Mouse (Mus musculus): ENCODE measurements around the gene Gsdma.
A peak's percentile ranks its signal among the peaks of the same experiment; 100 is the strongest.
"Not testable (repeated sequence)": the region's sequence is repeated elsewhere in the genome, so short reads cannot be mapped to it uniquely, and the experiment has no call there.

Gene Gsdma

DNA sequence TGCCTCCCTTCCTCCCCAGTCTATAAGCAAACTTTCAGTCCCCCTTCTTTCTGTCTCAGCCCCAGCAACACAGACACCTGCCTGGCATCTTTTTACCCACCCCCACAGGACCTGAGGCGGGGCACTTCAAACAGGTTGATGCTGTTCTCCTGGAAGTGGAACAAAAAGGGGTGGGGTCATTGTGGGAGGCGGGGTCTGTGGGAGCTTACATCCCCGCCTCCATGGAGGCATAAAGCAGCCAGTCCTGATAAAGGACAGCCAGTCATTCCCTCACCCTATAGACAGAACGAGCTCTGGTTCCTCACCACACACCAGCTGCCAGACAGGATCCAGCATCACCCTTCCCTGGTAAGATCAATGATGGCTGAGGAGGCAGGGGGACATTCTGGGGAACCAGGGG, at the start of gene Gsdma:
TSS of gene Gsdma (plus strand) at position 261 of the 400 bp plus-strand sequence.
- no peak for DNase-seq (ENCODE audit: low read depth)

DNA sequence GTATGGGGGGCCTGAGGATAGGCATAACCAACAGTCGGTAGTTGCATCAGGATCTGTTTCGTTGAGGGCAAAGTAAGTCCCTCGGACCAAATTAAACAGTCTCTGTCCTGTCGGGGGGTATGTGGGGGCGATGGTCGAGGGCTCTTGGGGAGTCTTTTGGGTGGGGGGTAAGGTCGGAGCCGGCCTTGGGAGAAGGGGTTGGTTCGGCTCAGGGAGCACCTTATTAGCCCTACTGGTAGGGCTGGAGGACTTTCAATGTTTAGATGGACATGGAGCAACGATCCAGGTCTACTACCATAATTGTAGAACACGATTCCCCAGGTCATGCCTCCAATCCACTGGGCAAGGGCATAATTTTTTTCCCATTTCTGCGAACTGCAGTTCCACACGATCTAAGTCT, 43.4 kb upstream of the Gsdma start:
- DNase-seq (ENCODE audit: low read depth), result no peak

GRCm38 (mm10) chr11:98623981-98624380, 40.2 kb upstream of the Gsdma start:
- DNase-seq (ENCODE audit: low read depth), result not testable (repeated sequence)

GRCm38 (mm10) chr11:98624381-98624780, 39.8 kb upstream of the Gsdma start:
- not testable (repeated sequence) for DNase-seq (ENCODE audit: low read depth)

- no peak for DNase-seq (ENCODE audit: low read depth)
These were observed 38.3 kb upstream of the Gsdma start, which contains the start of the genes Gm12355 and Gsdma3 for GRCm38 (mm10) chr11:98625611-98626410. TSS of gene Gm12355 (minus strand) at chr11:98625661. TSS of gene Gsdma3 (plus strand) at chr11:98626360.

DNA sequence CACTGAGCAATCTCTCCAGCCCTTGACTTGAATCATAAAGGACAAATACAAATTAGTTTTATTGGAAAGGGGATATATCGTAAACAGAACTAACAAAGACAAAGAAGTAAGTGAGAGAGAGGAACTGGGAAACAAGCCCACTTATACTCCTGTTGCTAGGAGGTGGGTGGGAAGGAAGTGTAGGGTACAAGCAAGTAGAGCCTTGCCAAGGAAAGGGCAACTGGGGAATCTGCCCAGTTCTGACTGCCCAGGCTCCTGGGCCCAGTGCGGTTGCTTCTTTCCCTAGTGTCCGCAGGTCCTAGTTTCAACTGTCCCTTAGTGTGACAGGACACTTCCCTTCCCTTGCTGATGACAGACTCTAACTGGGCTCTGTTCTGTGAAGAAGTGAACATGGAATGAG, 35.4 kb upstream of the Gsdma start:
- no peak for DNase-seq (ENCODE audit: low read depth)

DNA sequence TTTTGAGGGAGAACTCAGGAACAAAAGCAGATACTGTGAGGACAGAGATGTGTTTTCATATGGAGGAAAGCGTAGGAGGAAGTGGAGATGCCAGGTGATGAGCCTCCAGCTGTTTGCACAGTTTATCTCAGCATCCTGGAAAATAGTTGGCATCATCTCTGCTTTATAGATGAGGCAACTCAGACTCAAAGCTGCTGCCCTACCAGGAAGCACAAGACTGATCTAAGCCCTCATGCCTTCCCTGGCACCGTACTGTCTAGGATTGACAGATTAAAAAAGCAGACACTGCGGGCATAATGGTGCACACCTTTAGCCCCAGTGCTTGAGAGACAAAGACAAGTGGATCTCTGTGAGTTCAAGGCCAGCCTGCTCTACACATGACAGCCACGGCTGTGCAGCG, 33.5 kb upstream of the Gsdma start:
- DNase-seq (ENCODE audit: low read depth), result no peak

- peak; percentile 74 for DNase-seq (ENCODE audit: low read depth)
These were observed 28.7 kb upstream of the Gsdma start for GRCm38 (mm10) chr11:98635312-98635970.

DNA sequence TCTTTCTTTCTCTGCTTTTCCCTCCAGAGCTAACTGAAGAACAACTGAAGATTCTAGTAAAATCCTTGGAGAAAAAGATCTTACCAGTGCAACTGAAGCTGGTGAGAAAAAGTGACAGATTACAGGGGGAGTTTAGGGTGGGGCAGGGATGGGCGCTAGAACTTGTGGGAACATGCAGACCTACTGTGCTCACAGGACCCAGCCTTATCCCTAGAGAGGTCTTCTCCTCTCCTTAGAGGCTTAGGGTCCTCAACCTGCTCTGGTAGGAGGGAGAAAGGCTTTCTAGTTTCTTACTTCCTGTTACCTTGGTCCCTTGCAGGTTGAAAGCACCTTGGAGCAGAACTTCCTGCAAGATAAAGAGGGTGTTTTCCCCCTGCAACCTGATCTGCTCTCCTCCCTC, 26.6 kb upstream of the Gsdma start:
- DNase-seq (ENCODE audit: low read depth), result peak; percentile 24

DNA sequence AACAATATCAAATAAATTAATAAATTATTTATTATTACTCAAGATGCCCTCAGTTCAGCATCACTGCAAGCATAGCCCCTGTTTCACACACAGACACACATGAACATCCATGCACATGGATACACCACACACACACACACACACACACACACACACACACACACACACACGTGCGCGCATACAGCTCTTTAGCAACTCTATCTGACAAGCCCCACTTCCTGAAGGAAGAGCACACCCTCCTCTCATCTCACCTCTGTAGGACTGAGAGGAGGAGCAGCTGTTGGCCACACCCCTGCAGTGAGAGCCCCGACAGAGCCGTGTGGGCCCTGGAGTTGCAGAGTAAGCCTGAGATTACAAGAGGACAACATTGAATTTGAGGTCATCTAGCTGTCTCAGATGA, 24.1 kb upstream of the Gsdma start:
- no peak for DNase-seq (ENCODE audit: low read depth)

- DNase-seq (ENCODE audit: low read depth), result no peak
These were observed 19.4 kb upstream of the Gsdma start for GRCm38 (mm10) chr11:98644757-98645156.

DNA sequence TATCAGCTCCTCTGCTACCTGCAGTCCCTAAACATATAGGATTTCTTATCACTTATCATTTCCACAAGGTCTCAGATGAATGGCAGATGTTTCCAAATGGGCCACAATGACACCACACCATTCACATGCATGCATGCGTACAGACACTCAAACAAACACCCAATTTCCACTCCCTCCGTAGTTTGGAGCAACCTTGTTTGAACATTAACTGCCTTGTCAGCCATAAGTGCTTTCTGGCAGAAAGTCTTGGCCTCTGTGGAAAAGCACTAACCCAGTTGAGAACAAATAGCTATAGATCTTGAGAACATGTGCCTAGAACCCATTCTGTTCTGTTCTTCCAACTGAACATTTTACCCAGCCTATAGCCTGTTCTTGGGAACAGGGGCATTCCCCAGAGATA, 18.2 kb upstream of the Gsdma start:
- DNase-seq (ENCODE audit: low read depth), result no peak

DNA sequence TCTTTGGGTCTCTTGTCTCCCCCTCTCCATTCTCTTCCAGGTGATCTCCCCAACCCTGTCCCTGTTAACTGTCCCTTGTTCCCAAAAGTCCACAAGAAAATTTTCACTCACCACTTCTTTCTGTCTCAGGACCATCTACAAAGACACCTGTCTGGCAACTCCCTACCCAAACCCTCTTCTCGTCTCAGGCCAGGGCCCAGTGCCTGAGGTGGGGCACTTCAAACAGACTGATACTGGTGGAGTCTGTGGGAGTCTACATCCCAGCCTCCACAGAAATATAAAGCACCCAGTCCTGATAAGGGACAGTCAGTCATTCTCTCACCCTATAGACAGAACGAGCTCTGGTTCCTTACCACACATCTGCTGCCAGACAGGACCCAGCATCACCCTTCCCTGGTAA, 17.7 kb upstream of the Gsdma start, which contains the start of gene Gsdma2:
TSS of gene Gsdma2 (plus strand) at position 301 of the 400 bp plus-strand sequence.
- DNase-seq (ENCODE audit: low read depth), result no peak

DNA sequence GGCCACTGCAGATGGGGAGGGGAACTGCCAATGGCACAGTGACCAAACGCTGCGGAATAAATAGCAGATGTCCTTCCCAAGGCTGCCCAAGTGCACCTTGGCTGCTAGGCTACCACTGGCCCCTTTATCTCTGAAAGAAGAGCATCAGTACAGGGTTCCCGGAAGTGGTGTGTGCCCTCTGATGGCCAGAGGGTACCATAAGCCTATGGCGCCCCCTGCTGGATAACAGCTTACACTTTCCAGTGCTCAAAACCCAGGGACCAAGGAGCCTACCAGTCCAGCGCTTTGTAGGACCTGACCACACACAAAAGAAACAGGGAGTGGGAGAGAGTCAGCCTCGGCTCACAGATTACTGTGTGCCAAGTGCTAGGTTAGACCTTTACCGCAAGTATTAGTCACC, 9.1 kb upstream of the Gsdma start:
- peak; percentile 85 for DNase-seq (ENCODE audit: low read depth)

- peak; percentile 85 for DNase-seq (ENCODE audit: low read depth)
These were observed 3.6 kb upstream of the Gsdma start for GRCm38 (mm10) chr11:98660517-98660916.

GRCm38 (mm10) chr11:98668984-98669383, 4.8 kb downstream of the Gsdma start:
- no peak for DNase-seq (ENCODE audit: low read depth)

GRCm38 (mm10) chr11:98671284-98671815, 7.2 kb downstream of the Gsdma start:
- DNase-seq (ENCODE audit: low read depth), result no peak

DNA sequence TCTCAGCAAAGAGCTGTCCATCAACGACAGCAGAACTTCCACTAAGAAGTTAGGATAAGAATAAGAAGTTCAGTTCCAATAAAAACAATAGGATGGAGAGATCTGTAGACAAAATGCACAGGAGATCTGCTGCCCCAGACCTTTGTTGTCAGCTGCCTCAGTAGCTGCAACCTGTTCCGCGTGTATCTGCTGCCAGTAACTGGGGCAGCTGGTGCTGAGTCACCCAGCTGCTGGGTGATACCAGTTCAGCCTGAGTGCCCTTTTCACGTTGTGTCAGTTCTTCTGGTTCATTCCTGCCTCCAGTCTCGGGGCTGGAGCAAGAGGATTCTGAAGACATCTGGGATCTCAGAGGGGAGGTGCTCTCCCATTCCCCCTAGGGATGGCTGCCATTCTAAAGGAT, 7.7 kb downstream of the Gsdma start:
- DNase-seq (ENCODE audit: low read depth), result no peak

DNA sequence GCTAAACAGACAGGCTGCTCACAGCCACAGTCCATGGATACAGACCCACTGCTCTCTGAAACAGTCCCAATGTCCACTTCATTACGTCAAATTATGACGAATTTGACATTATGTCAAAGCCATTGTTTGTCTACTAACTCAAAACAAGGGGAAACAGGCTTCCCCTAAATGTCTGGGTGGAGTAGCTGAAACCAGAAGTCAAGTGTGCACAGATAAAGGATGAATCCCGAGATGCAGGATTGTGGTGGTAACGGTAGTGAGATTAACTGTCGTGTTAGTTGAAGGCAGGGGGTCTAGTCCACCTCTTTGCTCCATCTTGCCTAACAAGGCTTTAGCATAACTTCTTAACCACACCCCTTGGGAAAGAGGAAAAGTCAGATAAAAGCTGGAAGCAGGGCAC, 8.3 kb downstream of the Gsdma start:
- DNase-seq (ENCODE audit: low read depth), result no peak

- peak; percentile 81 for DNase-seq (ENCODE audit: low read depth)
These were observed 9.0 kb downstream of the Gsdma start for GRCm38 (mm10) chr11:98673136-98673535.

DNA sequence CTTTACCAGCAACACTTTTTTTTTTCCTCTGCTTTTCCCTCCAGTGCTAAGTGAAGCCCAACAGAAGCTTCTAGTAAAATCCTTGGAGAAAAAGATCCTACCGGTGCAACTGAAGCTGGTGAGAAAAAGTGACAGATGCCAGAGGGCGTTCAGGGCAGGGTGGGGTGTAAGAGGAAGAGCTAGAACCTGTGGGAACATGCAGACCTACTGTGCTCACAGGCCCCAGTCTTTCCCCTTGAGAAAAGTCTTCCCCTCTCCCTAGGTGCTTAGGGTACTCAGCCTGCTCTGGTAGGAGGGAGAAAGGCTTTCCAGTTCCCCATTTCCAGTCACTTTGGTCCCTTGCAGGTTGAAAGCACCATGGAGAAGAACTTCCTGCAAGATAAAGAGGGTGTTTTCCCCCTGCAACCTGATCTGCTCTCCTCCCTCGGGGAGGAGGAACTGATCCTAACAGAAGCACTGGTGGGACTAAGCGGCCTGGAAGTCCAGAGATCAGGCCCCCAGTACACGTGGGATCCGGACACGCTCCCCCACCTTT, 11.7 kb downstream of the Gsdma start:
- DNase-seq (ENCODE audit: low read depth), result no peak

DNA sequence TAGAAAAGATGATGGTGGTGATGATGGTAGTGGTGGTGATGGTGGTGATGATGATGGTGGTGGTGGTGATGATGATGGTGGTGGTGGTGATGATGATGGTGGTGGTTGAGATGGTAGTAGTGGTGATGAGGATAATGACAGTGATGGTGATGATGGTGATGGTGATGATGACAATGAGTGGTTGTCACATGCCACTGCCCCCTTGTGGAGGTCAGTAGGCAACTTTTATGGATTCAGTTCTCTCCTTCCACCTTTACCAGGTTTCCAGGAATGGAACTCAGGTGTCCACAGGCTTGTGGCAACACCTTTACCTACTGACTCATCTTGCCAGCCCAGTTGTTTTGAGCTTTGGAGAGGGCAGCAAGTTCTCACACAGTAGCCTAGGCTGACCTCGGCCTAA, 15.9 kb downstream of the Gsdma start:
- peak; percentile 43 for DNase-seq (ENCODE audit: low read depth)

DNA sequence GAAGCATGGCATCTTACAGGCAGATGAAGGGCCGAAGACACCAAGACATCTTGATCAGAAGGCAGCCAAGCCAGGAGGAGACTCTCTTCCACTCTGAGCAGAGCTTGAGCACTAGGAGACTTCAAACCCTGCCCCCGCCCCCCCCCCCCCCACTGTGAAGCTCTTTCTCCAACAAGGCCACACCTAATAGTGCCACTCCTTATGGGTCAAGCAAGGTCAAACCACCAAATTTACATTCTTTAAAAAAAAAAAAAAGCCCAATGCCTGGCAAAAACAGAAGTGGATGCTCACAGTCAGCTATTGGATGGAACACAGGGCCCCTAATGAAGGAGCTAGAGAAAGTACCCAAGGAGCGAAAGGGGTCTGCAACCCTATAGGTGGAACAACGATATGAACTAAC, 16.4 kb downstream of the Gsdma start:
- DNase-seq (ENCODE audit: low read depth), result not testable (repeated sequence)
